Mouse (Mus musculus) midbrain, embryonic 16.5 days (tissue): Measurements from ENCODE around the gene Slc7a1. TPM values are rescaled to one million over a fixed set of nuclear protein-coding genes. Genes with fewer than 3 reads are reported as not detected.
A peak's percentile ranks its signal among the peaks of the same experiment; 100 is the strongest.

ENCODE experiments used
- ATAC-seq: fragments of 200-750 bp; cut with Nextera tagmentation; 2 replicates; pipeline ENCODE4 v1.8.0; 2017; ENCODE audit warnings: moderate TSS enrichment
- H3K27ac ChIP-seq: fragments of 300-500 bp; sonication (generic); 2 replicates; pipeline ENCODE4 v1.5.1; 2014; ENCODE audit warnings: mild to moderate bottlenecking, low read length, mixed read lengths
- H3K27me3 ChIP-seq: fragments of 300-500 bp; sonication (generic); 2 replicates; pipeline ENCODE4 v1.6.1; 2014; ENCODE audit warnings: low read depth, low read length, mixed read lengths; ENCODE audit not compliant: control insufficient read depth, insufficient read depth
- H3K36me3 ChIP-seq: fragments of 300-500 bp; sonication (generic); 2 replicates; pipeline ENCODE4 v1.6.1; 2014; ENCODE audit warnings: mild to moderate bottlenecking, low read length, moderate library complexity, mixed read lengths; ENCODE audit not compliant: control insufficient read depth, insufficient read depth
- H3K4me1 ChIP-seq: fragments of 300-500 bp; sonication (generic); 2 replicates; pipeline ENCODE4 v1.6.1; 2014; ENCODE audit warnings: mild to moderate bottlenecking, low read length, mixed read lengths; ENCODE audit not compliant: control insufficient read depth, insufficient read depth
- H3K4me2 ChIP-seq: fragments of 300-500 bp; sonication (generic); 2 replicates; pipeline ENCODE4 v1.6.1; 2014; ENCODE audit warnings: mild to moderate bottlenecking, low read length, mixed read lengths
- H3K4me3 ChIP-seq: fragments of 300-500 bp; sonication (generic); 2 replicates; pipeline ENCODE4 v1.5.1; 2014; ENCODE audit warnings: low read depth, mild to moderate bottlenecking, low read length, moderate library complexity, mixed read lengths
- H3K9ac ChIP-seq: fragments of 300-500 bp; sonication (generic); 2 replicates; pipeline ENCODE4 v1.6.1; 2014; ENCODE audit warnings: low read depth, low read length, mixed read lengths
- H3K9me3 ChIP-seq: fragments of 300-500 bp; sonication (generic); replicated peaks from 2 replicates; pipeline ENCODE4 v1.6.1; 2014; ENCODE audit warnings: mild to moderate bottlenecking, low read length, mixed read lengths; ENCODE audit not compliant: control insufficient read depth, poor library complexity, severe bottlenecking
- WGBS: fragments of 180-500 bp; shearing (Covaris S2); extraction: QIAGEN DNeasy Blood & Tissue Kit; methylation state at CpG from one replicate; pipeline ENCODE4 v1.1.7; 2014; 5-methylcytosine and 5-hydroxymethylcytosine counted together
- polyA plus RNA-seq: library from polyadenylated mRNA; unstranded; fragments of >200 nt; fragmentation: Nextera tagmentation; extraction: Ambion mirVana; gene quantifications from 2 replicates; pipeline ENCODE4 v1.2.1, GENCODE M21; 2015

Slc7a1 gene
- 40.5 and 46.1 TPM in 2 replicates for polyA plus RNA-seq

GRCm38 (mm10) chr5:148399660-148400443, at the start of gene Slc7a1:
Gene Slc7a1 (minus strand): TSS chr5:148399904.
- 3% methylated on average over 46 of the region's 52 CpGs for WGBS
- peak within 1 kb of the TSS; percentile 71 for H3K27ac ChIP-seq
- H3K36me3 ChIP-seq, result no peaks in the 10 kb centered on the region
- peak; percentile 93 for ATAC-seq
- peaks cover 10% of the 10 kb centered on the region for H3K4me1 ChIP-seq
- peak within 1 kb of the TSS; percentile 81 for H3K9ac ChIP-seq
- no peaks in the 10 kb centered on the region for H3K9me3 ChIP-seq
- no peaks in the 10 kb centered on the region; the same call in 1 of the 2 replicates for H3K27me3 ChIP-seq
- H3K4me2 ChIP-seq, result peak within 1 kb of the TSS; percentile 68
- peak within 1 kb of the TSS; percentile 81 for H3K4me3 ChIP-seq

GRCm38 (mm10) chr5:148444974-148445373, 45.3 kb upstream of the Slc7a1 start:
- Histone ChIP-seq H3K4me1 (no peaks in the 10 kb centered on the region), H3K4me2 (no peak overlapping the region), H3K9me3 (no peaks in the 10 kb centered on the region), H3K4me3 (no peak overlapping the region), H3K27me3 (no peaks in the 10 kb centered on the region), H3K9ac (no peak overlapping the region), H3K27ac (no peak overlapping the region), H3K36me3 (no peaks in the 10 kb centered on the region)
- no peak for ATAC-seq
- WGBS, result 89% methylated on average over 2 of the region's 2 CpGs

GRCm38 (mm10) chr5:148443734-148444133, 44.0 kb upstream of the Slc7a1 start:
- no peaks in the 10 kb centered on the region for H3K4me1 ChIP-seq
- no peak overlapping the region for H3K27ac ChIP-seq
- no peak overlapping the region for H3K4me3 ChIP-seq
- no peaks in the 10 kb centered on the region for H3K9me3 ChIP-seq
- WGBS, result 86% methylated on average over 5 of the region's 5 CpGs
- no peak overlapping the region for H3K4me2 ChIP-seq
- H3K36me3 ChIP-seq, result no peaks in the 10 kb centered on the region
- H3K27me3 ChIP-seq, result no peaks in the 10 kb centered on the region
- H3K9ac ChIP-seq, result no peak overlapping the region
- ATAC-seq, result no peak

GRCm38 (mm10) chr5:148435660-148436059, 36.0 kb upstream of the Slc7a1 start:
- no peak for ATAC-seq
- WGBS, result 83% methylated on average over 3 of the region's 3 CpGs
- Histone ChIP-seq H3K27me3 (no peaks in the 10 kb centered on the region), H3K9me3 (no peaks in the 10 kb centered on the region), H3K9ac (no peak overlapping the region), H3K4me2 (no peak overlapping the region), H3K36me3 (no peaks in the 10 kb centered on the region), H3K27ac (no peak overlapping the region), H3K4me3 (no peak overlapping the region), H3K4me1 (no peaks in the 10 kb centered on the region)

- Histone ChIP-seq H3K9me3 (no peaks in the 10 kb centered on the region), H3K4me1 (no peaks in the 10 kb centered on the region), H3K4me2 (no peak overlapping the region), H3K4me3 (no peak overlapping the region), H3K27ac (no peak overlapping the region), H3K9ac (no peak overlapping the region), H3K27me3 (no peaks in the 10 kb centered on the region), H3K36me3 (no peaks in the 10 kb centered on the region)
- ATAC-seq, result no peak
- WGBS, result 89% methylated on average over 5 of the region's 5 CpGs
Measured at GRCm38 (mm10) chr5:148432121-148432520, 32.4 kb upstream of the Slc7a1 start.

- H3K9ac ChIP-seq, result no peak overlapping the region
- no peak overlapping the region for H3K4me2 ChIP-seq
- H3K36me3 ChIP-seq, result no peaks in the 10 kb centered on the region
- H3K27me3 ChIP-seq, result no peaks in the 10 kb centered on the region
- no peak overlapping the region for H3K4me3 ChIP-seq
- WGBS, result 91% methylated on average over 4 of the region's 4 CpGs
- H3K9me3 ChIP-seq, result no peaks in the 10 kb centered on the region; the same call in 1 of the 2 replicates
- no peak for ATAC-seq
- no peaks in the 10 kb centered on the region for H3K4me1 ChIP-seq
- no peak overlapping the region for H3K27ac ChIP-seq
Measured at GRCm38 (mm10) chr5:148428846-148429245, 29.1 kb upstream of the Slc7a1 start.

- 89% methylated on average over 6 of the region's 6 CpGs for WGBS
- no peaks in the 10 kb centered on the region for H3K27me3 ChIP-seq
- ATAC-seq, result no peak
Measured at GRCm38 (mm10) chr5:148425136-148425535, 25.4 kb upstream of the Slc7a1 start.

GRCm38 (mm10) chr5:148421326-148421725, 21.6 kb upstream of the Slc7a1 start:
- Histone ChIP-seq H3K36me3 (no peaks in the 10 kb centered on the region), H3K4me1 (no peaks in the 10 kb centered on the region), H3K27ac (no peak overlapping the region), H3K9me3 (no peaks in the 10 kb centered on the region), H3K27me3 (no peaks in the 10 kb centered on the region), H3K4me2 (no peak overlapping the region), H3K9ac (no peak overlapping the region), H3K4me3 (no peak overlapping the region)
- 67% methylated on average over 2 of the region's 2 CpGs for WGBS
- no peak for ATAC-seq

More at GRCm38 (mm10) chr5:148425136-148425535, 25.4 kb upstream of the Slc7a1 start:
- Histone ChIP-seq H3K4me2 (no peak overlapping the region), H3K36me3 (no peaks in the 10 kb centered on the region), H3K27ac (no peak overlapping the region), H3K4me1 (no peaks in the 10 kb centered on the region), H3K9me3 (no peaks in the 10 kb centered on the region; the same call in 1 of the 2 replicates), H3K9ac (no peak overlapping the region), H3K4me3 (no peak overlapping the region)

GRCm38 (mm10) chr5:148419112-148419526, 19.4 kb upstream of the Slc7a1 start:
- H3K4me3 ChIP-seq, result no peak overlapping the region
- no peak overlapping the region for H3K4me2 ChIP-seq
- no peak for ATAC-seq
- WGBS, result 75% methylated on average over 9 of the region's 9 CpGs
- H3K27me3 ChIP-seq, result no peaks in the 10 kb centered on the region
- H3K9ac ChIP-seq, result no peak overlapping the region
- no peaks in the 10 kb centered on the region for H3K9me3 ChIP-seq
- no peak overlapping the region for H3K27ac ChIP-seq
- H3K4me1 ChIP-seq, result no peaks in the 10 kb centered on the region
- H3K36me3 ChIP-seq, result no peaks in the 10 kb centered on the region
